Mouse (Mus musculus) adrenal gland, postnatal 10 days (tissue): Measurements from ENCODE around the gene Acp2. TPM values are rescaled to one million over a fixed set of nuclear protein-coding genes. Genes with fewer than 3 reads are reported as not detected.

Experiments
- DNase-seq: peaks from one replicate; pipeline ENCODE4 v3.0.0; 2021; ENCODE audit warnings: mixed read lengths
- long read RNA-seq, 2 experiments: library from polyadenylated mRNA; stranded (forward); transcript quantifications; one replicate each; pipeline ENCODE4 v2.0.0; 2021
- total RNA-seq, 2 experiments: library from RNA; stranded (reverse); gene quantifications; 2 replicates each; pipeline ENCODE4 v1.2.3; 2021

Acp2 gene
- total RNA-seq: 10 to 100 TPM; 30.0 to 37.0 TPM
- long read RNA-seq, experiment 1, full-length matches to known transcripts: 8 of 15 reads
- long read RNA-seq, experiment 1, partial matches to known transcripts: 3 of 15 reads
- long read RNA-seq, experiment 1, other reads (novel, unspliced or antisense): 4 of 15 reads
- long read RNA-seq, experiment 2, full-length matches to known transcripts: 5 of 10 reads
- long read RNA-seq, experiment 2, partial matches to known transcripts: 4 of 10 reads
- long read RNA-seq, experiment 2, other reads (novel, unspliced or antisense): 1 of 10 reads

DNA sequence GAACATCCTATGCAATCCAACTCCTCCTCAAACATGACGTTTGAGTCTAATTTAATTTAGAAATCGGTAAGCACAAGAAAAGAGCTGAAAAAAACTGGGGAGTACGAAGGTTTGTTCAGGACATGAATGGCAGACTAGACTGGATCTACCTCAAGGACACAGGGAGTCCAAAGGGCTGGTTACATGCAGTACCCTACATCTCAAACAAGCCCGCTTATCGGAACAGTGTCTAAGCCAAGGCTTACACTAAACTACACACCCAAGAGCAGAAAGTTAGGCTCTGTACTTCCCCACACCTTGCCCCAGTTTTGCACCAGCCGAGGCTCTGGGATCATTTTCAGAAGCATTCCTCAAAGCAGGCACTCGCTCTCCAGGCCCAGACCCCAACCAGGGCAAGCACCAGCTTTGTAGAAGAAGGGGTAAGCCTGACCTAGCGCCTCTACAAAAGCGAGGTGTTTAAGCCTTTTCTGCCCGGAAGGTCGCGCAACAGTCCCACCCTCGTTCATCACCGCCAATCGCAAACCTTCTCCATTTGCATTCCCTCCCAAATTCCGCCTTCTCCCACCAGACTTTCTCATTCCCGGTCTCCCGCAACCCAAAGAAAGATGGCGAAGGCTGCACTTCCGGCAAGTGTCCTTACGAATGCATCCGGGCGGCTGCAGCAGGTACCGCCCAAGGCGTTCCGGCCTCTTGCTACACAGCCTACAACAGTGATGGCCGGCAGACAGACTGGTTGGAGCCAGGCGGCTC lies at the start of gene Acp2, which contains the start of gene Nr1h3:
Gene Acp2 (plus strand): TSS at position 664 of the 750 bp plus-strand sequence.
Gene Nr1h3 (minus strand): TSS at position 613 of the 750 bp plus-strand sequence.
- DNase-seq: peak; percentile 95

DNA sequence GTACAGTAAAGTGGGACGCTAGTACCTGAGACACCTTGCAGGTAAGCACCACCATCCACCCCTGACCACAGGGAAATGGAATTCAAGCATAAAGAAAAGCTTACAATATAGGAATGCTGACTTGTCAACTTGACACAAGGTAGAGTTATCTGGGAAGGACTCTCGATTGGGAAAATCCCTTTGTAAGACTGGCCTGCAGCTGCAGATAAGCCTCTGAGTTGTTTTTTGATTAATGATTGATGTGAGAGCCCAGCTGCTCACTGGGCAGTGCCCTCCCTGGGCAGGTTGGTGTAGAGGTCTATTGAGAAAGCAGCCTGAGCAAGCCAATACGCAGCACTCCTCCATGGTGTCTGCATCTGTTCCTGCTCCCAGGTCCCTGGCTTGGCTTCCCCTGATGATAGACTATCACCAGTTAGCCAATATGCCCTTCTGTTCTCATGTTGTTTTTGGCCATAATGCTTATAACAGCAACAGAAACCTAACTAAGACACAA lies 49.8 kb upstream of the Acp2 start:
- no peak for DNase-seq

DNA sequence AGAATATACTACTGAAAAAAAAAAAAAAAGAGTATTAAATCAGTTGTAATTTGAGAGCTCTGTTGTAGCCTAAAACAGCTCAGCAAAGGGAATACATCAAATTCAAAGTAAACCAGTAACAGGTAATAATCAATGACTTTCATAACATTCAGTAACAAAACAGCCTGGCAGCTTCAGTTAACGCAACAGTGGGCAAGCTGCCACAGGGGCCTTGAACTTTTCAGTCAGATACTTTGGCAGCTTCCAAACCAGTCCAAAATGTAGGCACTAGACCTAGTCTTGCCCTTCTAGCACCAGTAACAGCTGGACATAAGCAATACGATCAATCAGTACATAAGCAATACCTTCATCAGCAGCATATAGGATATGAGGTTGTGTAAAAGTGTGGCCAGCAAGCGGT lies 48.6 kb upstream of the Acp2 start:
- peak; percentile 75 for DNase-seq

DNA sequence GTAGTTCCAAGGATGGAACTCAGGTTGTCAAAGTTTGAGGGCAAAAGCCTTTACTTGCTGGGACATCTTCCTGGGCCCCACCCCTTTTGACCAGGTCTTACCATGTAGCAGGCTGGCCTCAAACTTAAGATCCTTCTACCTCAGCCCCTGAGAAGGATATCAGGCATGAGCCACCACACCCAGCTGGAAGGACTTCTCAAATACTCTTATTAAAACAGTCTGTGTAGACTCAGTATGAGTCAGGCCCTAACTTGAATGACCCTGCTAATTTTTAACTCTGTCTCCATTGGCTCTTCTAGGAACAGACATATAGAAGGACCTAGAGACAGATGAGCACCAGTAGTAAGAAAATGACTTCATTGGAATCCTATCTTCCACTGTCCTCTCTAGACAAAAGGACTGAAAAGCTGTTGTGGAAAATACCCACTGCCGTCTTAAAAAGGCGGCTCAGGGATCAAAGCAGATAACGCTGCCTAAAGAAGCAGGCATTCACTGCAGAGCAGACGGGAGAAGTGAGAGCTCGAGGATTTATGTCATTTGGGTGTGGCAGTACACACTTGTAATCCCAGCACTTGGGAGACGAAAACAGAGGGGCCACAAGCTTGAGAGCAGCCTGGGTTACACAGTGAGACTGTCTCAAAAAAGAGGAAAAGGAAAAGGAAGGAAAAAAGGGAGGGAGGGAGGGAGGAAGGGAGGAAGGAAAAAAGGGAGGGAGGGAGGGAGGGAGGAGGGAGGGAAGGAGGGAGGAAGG lies 45.5 kb upstream of the Acp2 start:
- DNase-seq: no peak

DNA sequence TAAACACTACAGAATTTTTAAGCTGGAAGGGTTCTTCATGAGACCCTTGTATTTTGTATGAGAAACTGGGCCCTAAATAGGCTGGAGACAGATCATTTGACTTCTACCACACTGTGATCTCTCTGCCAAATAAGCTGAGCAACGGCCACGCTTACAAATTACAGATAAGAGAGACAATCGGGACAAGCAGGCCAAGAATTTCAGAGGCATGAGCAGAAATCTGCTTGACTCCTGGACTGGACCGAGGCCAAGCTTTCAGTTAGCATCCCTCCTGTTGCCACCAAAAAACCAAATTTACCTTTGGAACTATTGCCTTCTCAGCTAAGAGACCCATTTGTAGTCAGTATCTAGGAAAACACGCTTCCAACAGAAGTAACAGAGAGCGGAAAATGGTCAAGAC lies 42.1 kb upstream of the Acp2 start:
- no peak for DNase-seq

DNA sequence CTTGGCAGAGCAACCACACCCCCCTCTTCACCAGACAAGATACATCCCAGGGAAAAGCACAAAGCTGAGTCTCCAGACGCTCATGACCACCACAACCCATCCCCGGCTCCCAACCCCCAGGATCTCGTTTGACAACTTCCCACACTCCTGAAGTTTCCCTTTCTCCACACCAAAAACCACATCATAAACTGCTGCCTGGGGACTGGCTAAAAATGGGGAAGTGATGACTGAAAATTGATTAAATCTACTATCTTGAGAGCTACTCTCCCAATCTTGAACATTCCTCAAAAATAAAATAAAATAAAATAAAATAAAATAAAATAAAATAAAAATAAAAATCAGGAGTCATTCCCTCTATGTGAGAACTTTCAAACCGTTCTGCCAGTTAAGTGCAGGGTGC lies 39.7 kb upstream of the Acp2 start:
- no peak for DNase-seq

DNA sequence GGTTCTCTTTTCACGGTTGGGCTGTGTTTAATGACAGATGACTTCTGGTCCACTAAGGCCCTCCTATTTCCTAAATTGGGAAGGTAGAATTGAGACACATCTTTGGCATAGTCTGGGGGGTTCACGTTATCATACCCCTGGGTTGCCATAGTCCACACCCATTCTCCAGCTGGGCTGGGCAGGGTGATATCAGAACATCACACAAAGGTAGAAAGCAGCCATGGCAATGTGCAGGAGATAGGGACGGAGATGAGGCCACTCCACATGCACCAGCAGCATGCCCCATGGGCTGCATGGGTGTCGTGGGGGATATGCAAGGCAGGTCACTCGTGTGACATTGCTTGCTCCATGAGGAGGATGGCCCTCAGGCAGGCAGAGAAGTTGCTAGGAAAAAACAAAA lies 39.2 kb upstream of the Acp2 start:
- no peak for DNase-seq

DNA sequence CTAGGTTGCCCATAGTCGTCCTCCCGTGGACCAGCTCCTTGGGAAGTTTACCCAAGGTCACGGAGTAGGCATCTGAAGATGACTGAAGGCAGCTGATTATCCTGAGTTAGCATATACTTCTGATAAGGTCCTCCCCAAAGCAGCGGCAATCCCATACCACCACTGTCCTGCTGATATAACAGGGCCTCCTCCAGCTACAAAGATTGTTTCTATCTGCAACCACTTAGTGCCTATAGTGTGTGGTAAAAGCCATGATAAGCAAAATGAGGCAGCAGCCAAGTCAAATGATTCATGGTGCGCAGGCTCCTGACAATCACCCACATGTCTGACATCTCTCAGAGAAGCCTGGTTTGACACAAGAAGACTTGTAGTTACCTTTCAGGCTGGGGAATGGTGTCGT lies 37.7 kb upstream of the Acp2 start:
- DNase-seq: no peak

DNA sequence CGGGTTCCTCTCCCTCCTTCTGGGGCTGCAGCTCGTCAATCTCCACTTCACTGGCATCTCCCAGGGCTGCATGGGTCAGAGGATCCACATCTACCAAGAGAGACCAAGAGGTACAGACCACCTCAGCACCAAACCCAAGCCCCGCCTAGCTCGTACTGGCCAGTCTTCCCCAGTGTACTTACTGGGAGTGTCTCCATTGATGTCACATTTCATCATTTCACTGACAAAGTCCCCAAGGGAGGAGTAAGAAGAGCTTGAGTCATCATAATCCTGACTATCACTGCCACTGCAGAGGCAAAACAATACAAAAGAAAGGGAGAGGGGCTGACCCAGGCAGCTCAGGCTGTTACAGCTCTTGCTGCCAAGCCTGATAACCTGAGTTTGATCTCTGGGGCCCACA lies 35.1 kb upstream of the Acp2 start:
- DNase-seq: no peak

DNA sequence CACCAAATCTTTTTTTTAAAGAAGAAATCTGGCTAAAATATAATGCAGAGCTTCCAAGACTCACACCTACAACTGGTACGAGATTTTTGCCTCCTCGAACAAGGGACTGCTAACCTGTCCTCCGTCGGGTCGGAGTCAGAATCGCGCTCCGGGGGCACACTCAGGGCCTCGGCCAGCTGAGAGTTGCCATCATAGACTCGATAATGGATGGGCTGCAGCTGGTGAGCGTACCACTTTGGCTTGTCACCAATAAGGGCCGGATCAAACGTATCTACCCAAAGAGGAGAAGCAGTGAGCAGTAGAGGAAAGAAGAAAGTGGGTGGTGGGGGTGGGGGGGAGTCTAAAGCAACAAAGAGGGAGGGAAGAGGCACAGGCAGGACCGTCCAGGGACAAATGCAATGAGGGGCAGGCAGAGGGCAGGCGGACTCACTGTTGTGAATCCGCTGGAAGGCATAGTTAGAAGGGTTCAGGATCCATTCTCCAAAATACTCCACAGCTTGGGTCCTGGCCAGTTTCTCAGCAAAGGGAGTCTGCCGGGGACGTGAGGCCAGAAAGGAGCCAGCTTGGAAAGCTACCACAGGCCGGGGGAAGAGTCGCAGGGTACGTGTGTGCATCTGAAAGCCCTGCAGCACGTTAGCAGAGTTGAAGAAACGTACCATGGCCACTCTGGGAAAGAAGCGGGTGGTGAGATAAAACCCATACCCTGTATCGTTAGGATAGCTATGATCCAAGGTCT lies 32.9 kb upstream of the Acp2 start:
- DNase-seq: no peak

DNA sequence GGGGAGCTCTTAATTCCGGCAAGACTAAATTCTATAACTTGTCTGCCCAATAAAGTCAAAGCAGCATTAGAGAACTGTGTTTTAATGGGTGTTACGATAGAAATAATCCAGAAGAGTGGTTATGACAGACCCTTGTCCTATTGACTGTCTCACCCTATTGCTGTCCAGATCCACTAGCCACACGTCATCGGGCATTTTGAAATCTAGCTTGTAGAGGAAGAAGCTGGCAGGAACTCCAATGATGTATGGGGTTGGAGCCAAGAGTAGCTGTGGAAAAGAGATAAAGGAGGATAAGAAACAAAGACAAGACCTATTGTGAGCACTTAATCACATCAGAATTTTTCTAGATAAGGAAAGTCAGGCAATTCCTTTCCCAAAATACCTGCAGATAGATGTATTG lies 27.2 kb upstream of the Acp2 start:
- no peak for DNase-seq

DNA sequence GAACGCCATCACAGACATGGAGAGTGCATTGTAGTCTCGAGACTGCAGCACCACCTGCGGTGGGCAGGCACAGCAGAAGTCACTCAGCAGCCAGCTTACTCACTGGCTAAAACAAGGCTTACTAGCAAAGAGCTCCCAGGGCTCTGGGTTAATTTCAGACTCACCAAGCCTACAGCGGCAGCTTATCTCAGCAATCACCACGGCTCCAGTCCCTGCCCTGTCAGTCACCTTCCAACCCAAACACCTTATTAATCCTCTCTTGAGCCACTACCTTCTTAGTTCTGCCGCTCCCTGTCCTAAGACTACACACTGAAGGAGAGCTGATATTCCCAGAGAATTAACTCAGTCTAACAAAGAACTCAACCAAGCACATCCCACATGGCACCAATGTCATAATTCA lies 26.5 kb upstream of the Acp2 start:
- DNase-seq: no peak

DNA sequence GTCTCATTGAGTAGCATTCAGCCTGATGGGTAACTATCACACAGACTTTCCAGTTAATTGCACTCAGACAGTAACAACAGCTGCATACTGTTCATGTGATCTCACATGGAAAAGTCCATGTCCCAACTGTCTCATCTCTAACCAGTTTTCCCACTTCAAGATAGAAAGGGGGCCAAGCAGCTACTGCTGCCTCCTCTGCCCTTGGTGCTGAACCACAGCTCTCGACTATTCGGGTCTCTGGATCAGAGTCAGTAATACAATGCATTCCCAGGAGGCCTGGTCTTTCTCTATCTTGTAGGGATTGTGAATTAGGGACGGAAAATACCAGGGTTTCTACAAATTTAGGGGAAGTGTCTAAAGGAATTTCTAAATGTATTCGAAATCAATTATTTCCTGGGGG lies 22.9 kb upstream of the Acp2 start:
- no peak for DNase-seq

DNA sequence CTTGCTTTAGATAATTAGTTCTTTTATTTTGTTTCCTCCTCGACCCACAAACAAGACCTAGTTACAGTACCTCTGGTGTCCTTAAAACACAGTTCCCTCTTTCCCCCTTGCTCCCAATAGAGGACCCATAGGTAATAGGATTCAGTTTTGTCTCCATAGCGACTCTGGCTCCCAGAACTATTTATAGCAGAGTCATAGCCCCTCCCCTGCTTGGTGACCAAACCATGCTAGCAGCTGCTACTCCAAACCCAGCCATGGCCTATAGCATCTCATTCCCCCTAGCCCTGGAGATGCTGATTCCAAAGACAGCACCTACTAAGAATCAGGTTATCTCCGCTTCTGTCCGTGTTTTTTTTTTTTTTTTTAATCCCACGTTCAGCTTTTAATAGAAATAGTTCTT lies 22.0 kb upstream of the Acp2 start:
- DNase-seq: no peak

DNA sequence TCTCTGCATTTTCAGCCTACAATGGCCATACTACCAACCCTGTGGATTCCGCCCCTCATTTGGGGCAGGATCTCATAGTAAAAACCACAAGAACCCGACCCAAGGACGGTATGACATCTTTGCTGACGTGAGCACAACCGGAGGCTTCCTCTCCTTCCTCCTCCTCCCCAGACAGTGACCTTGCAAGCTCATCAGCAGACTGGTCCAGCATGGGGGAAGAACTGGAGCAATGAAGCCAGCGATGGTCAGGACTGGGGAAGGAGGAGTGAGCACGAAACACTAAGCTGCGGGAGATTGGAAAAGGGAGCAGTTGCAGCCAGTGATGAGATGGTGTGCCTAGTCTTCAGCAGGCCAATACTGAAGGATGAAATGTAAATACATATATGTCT lies 20.7 kb upstream of the Acp2 start:
- peak; percentile 23 for DNase-seq

DNA sequence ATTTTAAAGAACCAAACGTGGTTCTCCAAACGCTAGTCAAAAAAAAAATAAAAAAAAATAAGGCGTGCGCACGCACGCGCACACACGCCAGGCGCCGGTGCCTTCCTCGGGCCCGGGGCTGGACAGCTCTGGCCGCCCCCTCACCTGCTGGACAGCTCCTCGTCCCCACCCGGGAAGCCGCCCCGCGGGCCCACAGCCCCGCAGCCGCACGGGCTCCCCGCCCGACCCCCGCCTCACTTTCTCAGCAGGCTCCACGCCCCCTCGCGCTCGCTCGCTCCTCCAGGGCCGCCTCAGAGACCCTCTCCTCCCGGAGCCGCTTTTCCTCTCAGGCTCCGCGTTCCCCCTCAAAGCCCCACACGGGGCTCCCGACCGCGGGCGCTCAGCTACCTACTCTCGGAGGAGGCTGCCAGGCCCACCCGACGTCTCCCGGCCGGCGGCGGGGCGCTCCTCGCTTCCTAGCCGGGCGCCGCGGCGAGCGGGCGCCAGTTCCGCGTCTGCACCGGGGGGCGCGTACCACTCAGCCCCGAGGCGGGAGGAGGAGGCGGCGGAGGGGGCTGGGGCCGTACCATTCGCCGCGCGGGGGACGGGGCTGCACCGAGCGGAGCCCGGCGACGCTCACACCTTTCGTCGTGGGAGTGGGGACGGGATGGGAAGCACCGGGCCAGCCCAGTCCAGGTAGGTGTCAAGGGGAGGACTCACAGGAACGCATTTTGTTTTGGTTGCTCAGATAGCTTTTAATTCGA lies 20.1 kb upstream of the Acp2 start:
- peak; percentile 81 for DNase-seq

DNA sequence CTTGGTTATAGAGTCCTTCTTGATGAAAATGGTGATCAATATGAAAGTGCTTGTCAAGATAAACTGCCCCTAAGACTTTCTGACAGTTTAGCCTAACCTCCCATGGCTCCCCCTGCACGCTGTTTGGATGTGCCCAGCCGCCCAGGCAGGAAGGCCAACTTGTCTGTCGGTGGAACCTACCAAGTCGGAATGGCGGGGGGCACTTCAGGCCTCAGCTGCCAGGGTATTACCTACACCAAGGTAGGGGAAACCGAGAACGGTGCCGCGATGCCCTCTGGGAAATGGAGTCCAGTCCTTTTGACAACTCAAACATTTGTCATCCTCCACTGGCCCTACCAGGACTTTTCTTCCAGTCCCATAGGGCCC lies 19.6 kb upstream of the Acp2 start:
- DNase-seq: peak; percentile 93

DNA sequence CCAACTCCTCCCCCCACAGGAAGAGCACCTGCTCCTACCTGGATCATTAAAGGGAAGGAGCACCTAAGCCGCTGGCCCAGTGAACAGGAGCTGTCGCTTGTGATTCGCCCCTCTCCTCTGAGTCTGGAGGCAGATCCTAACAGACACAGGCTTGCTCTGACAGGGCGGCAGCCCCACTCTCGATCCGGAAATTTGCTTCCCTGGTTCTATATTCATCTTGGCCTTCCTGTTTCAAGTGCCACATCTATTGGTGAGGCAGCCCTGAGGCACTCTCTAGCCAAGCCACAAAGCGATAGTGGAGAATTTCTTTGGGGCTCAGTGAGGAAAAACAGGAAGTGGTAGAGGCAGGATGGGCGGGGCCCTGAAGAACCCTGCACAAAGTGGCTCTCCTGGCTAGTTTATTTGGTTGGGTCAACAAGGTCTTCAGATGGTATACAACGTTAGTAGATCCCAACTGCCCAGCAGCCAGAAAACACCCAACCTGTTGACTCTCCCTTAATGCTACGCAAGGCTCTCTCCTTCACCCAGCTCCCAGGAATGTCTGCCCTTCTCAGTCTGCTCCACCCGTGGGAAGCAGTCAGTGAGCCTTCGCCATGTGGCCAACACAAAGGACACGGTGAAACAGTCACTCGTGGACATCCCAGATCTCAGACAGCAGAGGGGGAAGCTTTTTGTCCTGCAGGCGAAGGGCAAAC lies 18.8 kb upstream of the Acp2 start, which contains the start of gene Madd:
Gene Madd (minus strand): TSS at position 127 of the 695 bp plus-strand sequence.
- no peak for DNase-seq

DNA sequence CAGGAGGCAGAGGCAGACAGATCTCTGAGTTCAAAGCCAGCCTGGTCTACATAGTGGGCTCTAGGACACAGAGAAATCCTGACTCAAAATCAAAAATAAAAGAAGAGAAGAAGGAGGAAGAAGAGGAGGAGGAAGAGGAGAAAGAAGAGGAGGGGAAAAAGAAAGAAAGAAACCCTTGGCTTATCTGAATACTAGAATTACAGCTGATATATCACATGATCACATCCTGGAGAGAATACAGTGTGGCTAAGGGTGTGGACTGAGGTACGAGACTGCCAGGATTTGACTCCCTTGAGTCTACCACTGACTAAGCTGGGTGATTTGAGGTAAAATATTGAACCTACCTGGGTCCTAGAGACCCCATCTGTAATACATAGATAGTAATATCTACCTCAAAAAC lies 16.5 kb upstream of the Acp2 start:
- no peak for DNase-seq

DNA sequence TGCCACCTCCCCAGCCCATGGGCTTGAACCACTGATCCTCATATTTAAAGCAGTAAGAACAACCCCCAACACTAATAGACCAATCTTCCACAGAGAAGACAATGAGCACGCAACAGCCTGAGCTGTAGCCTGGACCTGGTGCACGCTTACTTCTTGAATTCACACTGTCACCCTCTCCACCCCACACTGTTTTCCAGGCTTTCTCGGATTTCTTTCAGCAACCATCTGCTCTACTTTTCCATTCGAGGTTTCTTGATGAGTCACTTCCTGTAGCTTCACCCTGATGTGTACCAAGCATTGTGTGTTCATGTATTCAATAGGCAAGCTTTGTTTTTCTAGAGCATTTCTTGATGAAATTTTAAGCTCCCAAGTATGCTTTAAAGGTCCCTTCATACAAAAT lies 15.3 kb upstream of the Acp2 start:
- no peak for DNase-seq

DNA sequence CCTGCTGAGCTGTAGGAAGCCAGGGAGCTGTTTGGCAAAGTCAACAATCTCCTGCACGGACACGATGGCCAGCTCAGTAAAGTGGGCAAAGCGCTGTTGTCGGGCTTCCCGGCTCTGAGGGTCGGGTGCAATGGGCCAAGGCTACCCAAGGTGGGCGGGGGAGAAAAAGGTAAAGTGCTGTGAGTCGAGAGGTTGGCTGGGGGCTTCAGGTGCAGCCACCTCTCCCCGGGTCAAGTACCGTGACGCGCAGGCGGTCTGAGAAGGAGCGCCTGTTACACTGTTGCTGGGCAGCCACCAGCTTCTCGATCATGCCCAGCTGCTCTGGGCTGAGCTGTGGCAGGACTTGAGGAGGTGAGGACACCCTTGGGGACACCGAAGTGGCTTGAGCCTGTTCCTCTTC lies 12.2 kb upstream of the Acp2 start:
- DNase-seq: no peak
